Mouse (Mus musculus) C2C12 (cell line): ENCODE data around the gene E330014E10Rik. TPM values are rescaled to one million over a fixed set of nuclear protein-coding genes. Genes with fewer than 3 reads are reported as not detected.
"Not testable (repeated sequence)": the region's sequence is repeated elsewhere in the genome, so short reads cannot be mapped to it uniquely, and the experiment has no call there.

ENCODE experiments used
- H3K27me3 ChIP-seq: one replicate; pipeline ENCODE4 v1.6.1; 2011; ENCODE audit not compliant: control insufficient read depth, insufficient read depth, insufficient read length
- H3K36me3 ChIP-seq: one replicate; pipeline ENCODE4 v1.6.1; 2011; ENCODE audit not compliant: control insufficient read depth, insufficient read depth
- H3K4me3 ChIP-seq: one replicate; pipeline ENCODE4 v1.5.1; 2011; ENCODE audit warnings: mild to moderate bottlenecking, control low read depth; ENCODE audit not compliant: poor library complexity, insufficient read depth, severe bottlenecking
- H3K79me2 ChIP-seq: one replicate; pipeline ENCODE4 v1.6.1; 2011; ENCODE audit not compliant: control insufficient read depth, insufficient read depth
- H3K79me3 ChIP-seq: one replicate; pipeline ENCODE4 v1.6.1; 2011; ENCODE audit warnings: low read depth, control low read depth
- H3ac ChIP-seq: one replicate; pipeline ENCODE3; 2011; ENCODE audit warnings: low read depth; ENCODE audit not compliant: control insufficient read depth, insufficient read length
- CEBPB ChIP-seq: IDR thresholded peaks from one replicate; pipeline ENCODE4 v1.6.1; 2011; ENCODE audit warnings: low read depth, mild to moderate bottlenecking, control low read depth, moderate library complexity
- CTCF ChIP-seq: IDR thresholded peaks from one replicate; pipeline ENCODE4 v1.5.1; 2011; ENCODE audit not compliant: control insufficient read depth, insufficient read depth, insufficient read length
- FOSL1 ChIP-seq: IDR thresholded peaks from one replicate; pipeline ENCODE4 v1.8.0; 2011; ENCODE audit warnings: mild to moderate bottlenecking, low read length; ENCODE audit not compliant: poor library complexity, insufficient read depth, severe bottlenecking
- MAX ChIP-seq: IDR thresholded peaks from one replicate; pipeline ENCODE4 v1.6.1; 2011; ENCODE audit warnings: mild to moderate bottlenecking, control low read depth
- MYOD1 ChIP-seq: IDR thresholded peaks from one replicate; pipeline ENCODE4 v1.6.1; 2011; ENCODE audit warnings: low read depth; ENCODE audit not compliant: control insufficient read depth, insufficient read length
- MYOG ChIP-seq: IDR thresholded peaks from one replicate; pipeline ENCODE4 v1.6.1; 2011; ENCODE audit not compliant: control insufficient read depth, insufficient read length; ENCODE audit errors: extremely low read depth
- USF1 ChIP-seq: IDR thresholded peaks from one replicate; pipeline ENCODE4 v1.6.1; 2011; ENCODE audit warnings: low read depth, mild to moderate bottlenecking, control low read depth, moderate library complexity
- long read RNA-seq, 2 experiments: library from polyadenylated mRNA; unstranded; transcript quantifications; one replicate each; pipeline ENCODE4 v2.0.0; 2019 to 2020
- polyA plus RNA-seq: library from polyadenylated mRNA; unstranded; fragments of >200 nt; fragmentation: generic; extraction: Trizol; gene quantifications from one replicate; pipeline ENCODE4 v1.2.1, GENCODE M21; 2012; ENCODE audit warnings: missing spikeins

E330014E10Rik gene
- polyA plus RNA-seq, result not detected
- long read RNA-seq, experiment 1, result 0 reads
- long read RNA-seq, experiment 2, result 0 reads

DNA sequence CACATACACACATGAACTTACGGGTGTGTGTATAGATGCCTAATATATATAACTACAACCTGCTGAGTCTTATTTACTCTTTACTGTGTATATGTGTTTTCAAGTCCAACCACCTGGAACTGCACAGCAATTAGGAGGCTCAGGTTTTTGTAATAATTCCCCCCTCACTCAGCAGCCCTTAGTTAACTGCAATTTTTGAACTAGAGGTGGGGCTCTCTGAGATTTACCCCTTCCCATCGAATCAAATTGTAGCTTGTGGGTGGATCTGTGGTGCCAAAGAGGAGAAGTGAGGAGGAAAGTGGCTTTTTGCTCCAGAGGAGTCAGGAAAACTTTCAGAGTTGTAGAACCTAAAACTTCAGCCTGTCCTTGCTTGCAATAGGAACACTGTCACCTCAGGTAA lies at the start of gene E330014E10Rik:
Gene E330014E10Rik (plus strand): TSS at position 301 of the 400 bp plus-strand sequence.
- not testable (repeated sequence) for H3K27me3 ChIP-seq, H3K4me3 ChIP-seq, H3K36me3 ChIP-seq, H3K79me3 ChIP-seq, H3K79me2 ChIP-seq, H3ac ChIP-seq

DNA sequence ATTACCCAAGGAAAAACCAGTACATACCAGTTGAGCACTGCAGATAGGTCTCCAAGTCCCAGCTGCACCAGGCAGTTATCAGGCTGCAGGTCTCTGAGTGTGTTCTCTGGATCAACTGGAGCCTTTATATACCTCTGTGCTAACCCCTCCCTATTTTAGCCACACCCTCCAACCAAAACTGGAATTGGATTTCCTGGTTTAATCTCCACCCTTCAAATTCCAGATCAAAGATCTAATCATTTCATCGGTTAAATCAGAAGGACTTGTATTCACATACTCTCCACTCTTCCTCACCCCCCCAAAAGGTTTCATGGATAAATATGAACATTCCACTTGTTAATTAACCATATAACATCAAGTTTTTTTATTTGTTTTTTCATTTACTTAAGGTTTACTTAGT lies 39.7 kb upstream of the E330014E10Rik start, which contains the start of gene Gm7978:
Gene Gm7978 (minus strand): TSS at position 101 of the 400 bp plus-strand sequence.
- H3K79me2 ChIP-seq, H3K79me3 ChIP-seq, H3K4me3 ChIP-seq, H3K27me3 ChIP-seq, H3K36me3 ChIP-seq, H3ac ChIP-seq: not testable (repeated sequence)

DNA sequence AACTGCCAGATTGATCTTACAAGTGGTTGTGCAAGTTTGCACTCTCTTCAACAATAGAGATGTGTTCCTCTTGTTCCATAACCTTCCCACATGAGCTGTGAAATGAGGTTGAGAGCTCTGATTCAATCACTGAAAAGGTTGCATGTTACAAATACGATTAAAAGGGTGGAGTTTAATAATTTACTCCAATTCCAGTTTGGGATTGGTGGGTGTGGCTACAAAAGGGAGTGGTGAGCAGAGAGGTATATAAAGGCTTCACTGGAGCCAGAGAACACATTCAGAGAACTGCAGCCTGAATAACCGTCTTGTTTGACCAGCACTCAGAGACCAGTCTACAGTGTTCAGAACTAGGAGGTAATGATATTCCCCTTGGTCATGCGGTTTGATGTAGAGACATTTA lies 34.1 kb upstream of the E330014E10Rik start, which contains the start of gene Gm7982:
Gene Gm7982 (plus strand): TSS at position 301 of the 400 bp plus-strand sequence.
- H3K79me2 ChIP-seq, H3ac ChIP-seq, H3K36me3 ChIP-seq, H3K79me3 ChIP-seq, H3K27me3 ChIP-seq, H3K4me3 ChIP-seq: not testable (repeated sequence)

DNA sequence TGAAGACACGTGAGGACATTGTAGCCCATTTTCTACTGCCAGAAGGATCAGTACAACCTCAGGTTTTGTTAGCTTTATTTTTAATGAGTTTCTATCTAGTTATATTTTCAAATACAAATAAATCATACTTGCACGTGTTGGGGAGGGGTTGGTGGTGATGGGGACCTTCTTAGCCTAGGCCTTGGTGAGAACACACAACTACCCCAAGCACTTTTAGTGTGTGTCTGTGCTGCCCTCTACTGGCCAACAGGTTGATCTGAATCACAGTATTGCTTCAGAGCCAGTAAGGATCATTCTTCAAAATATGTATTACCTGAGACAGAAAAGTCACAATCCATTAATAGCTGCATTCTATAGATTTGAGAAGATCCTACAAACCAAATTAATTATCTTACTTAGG lies 35.1 kb downstream of the E330014E10Rik start:
- not testable (repeated sequence) for H3K27me3 ChIP-seq, H3K79me2 ChIP-seq, H3ac ChIP-seq, H3K36me3 ChIP-seq, H3K4me3 ChIP-seq, H3K79me3 ChIP-seq

DNA sequence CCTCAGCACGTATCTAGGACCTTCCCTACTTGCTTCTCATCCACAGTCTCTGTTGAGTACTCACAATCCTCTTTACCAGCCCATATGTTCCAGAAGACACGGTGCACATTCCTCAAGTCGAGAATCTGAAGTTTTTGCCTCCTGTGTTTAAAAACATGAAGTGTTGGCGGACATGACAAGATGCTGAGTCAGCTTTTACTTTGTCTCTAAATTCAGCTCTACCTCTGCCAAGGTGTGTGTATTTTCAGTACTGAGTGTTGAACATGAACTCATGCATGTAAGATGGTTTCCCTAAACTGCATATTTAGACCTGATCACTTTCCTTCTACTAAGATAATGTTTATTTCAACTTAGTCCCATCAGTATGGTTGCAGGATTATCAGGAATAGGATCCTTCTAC lies 60.8 kb downstream of the E330014E10Rik start:
- TF ChIP-seq MYOD1 (no peak), USF1 (no peak), MYOG (no peak), MAX (no peak), CEBPB (no peak), CTCF (no peak), FOSL1 (no peak)
- Histone ChIP-seq H3K36me3 (no peaks in the 10 kb centered on the region), H3K79me2 (no peaks in the 10 kb centered on the region), H3K4me3 (no peak overlapping the region), H3ac (no peak overlapping the region), H3K79me3 (no peaks in the 10 kb centered on the region), H3K27me3 (no peaks in the 10 kb centered on the region)

DNA sequence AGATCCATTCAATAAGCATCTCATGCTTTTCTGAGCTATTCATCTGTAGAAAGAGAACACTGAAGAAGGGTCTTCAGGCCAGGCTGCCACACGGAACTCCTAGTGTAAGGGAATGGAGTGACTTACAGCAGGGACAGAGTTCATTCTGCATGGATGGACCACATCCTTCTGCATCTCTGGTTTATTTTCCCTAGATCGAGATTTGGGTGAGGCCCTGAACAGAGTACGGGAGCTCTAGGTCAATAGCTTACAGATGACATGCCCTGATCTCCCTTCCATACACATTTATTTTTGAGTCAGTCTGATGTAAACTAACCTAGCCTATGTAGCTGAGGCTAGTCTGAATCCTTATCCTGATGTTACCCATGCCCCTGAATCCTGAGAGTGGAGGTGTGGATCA lies 78.2 kb downstream of the E330014E10Rik start:
- H3K79me3 ChIP-seq, result no peaks in the 10 kb centered on the region
- no peaks in the 10 kb centered on the region for H3K36me3 ChIP-seq
- no peak overlapping the region for H3K4me3 ChIP-seq
- H3ac ChIP-seq, result no peak overlapping the region
- H3K27me3 ChIP-seq, result no peaks in the 10 kb centered on the region
- TF ChIP-seq MAX (no peak), FOSL1 (no peak), MYOG (no peak), CTCF (no peak), MYOD1 (no peak), USF1 (no peak)
- H3K79me2 ChIP-seq, result no peaks in the 10 kb centered on the region

Other genes starting within 250 kb of the E330014E10Rik start
- gene Gm7971, start 181.1 kb upstream of the E330014E10Rik start, polyA plus RNA-seq, result 0.11 TPM
- 0.09 TPM for gene Gm7978, start 39.8 kb upstream of the E330014E10Rik start, polyA plus RNA-seq
- gene Gm7982, start 34.0 kb upstream of the E330014E10Rik start, polyA plus RNA-seq, result 0.18 TPM
- gene Cxcl13, start 181.0 kb downstream of the E330014E10Rik start, polyA plus RNA-seq, result not detected